Mouse (Mus musculus) CH12.LX (cell line): ENCODE measurements at regions not wholly inside any gene's neighbourhood (a gene's known extent, or its start where the extent isn't known, plus 50 kb on each side); places are given as distances from the start of the nearest gene placed in this dataset.

Experiments
- DNase-seq: peaks from one replicate; pipeline ENCODE4 v3.0.0-alpha.2; 2013; ENCODE audit errors: extremely low read depth
- H3K27ac ChIP-seq: 2 replicates; pipeline ENCODE4 v1.5.1; 2012; ENCODE audit warnings: low read depth, mild to moderate bottlenecking, control low read depth, moderate library complexity; ENCODE audit not compliant: insufficient read depth
- H3K27me3 ChIP-seq: replicated peaks from 2 replicates; pipeline ENCODE3; 2012; ENCODE audit warnings: inconsistent platforms
- H3K36me3 ChIP-seq, 2 experiments: replicated peaks in 1 of 2; 2 replicates each; pipeline versions ENCODE3 to v1.6.1; 2012; ENCODE audit warnings: inconsistent platforms in 1 of 2, low read length in 1 of 2, mild to moderate bottlenecking in 1 of 2, mixed read lengths in 1 of 2, moderate library complexity in 1 of 2; ENCODE audit not compliant: control insufficient read depth in 1 of 2, insufficient read depth in 1 of 2
- H3K4me1 ChIP-seq, 2 experiments: 2 replicates each; pipeline ENCODE4 v1.6.1; 2012; ENCODE audit warnings: inconsistent platforms in 1 of 2, moderate library complexity in 1 of 2; ENCODE audit not compliant: insufficient read depth in 2 of 2, control insufficient read depth in 1 of 2
- H3K4me2 ChIP-seq: 2 replicates; pipeline ENCODE4 v1.6.1; 2012; ENCODE audit warnings: low read depth, mild to moderate bottlenecking, control low read depth; ENCODE audit not compliant: poor library complexity, insufficient read depth, severe bottlenecking
- H3K4me3 ChIP-seq, 3 experiments: fragments of 150-350 bp in 1 of 3; sonication (generic) in 1 of 3; replicated peaks in 1 of 3; 2 replicates each; pipeline versions ENCODE3 to v1.5.1; 2011 to 2012; ENCODE audit warnings: low read depth in 2 of 3, low read length in 2 of 3, mild to moderate bottlenecking in 2 of 3, moderate library complexity in 2 of 3, control low read depth in 1 of 3, improper control_type of control experiment in 1 of 3, inconsistent platforms in 1 of 3, mixed read lengths in 1 of 3; ENCODE audit not compliant: poor library complexity in 1 of 3
- H3K79me2 ChIP-seq: replicated peaks from 2 replicates; pipeline ENCODE4 v1.6.1; 2012; ENCODE audit warnings: mild to moderate bottlenecking, moderate library complexity; ENCODE audit not compliant: control insufficient read depth, poor library complexity, insufficient read depth, severe bottlenecking; ENCODE audit errors: extremely low read depth
- H3K9ac ChIP-seq: 2 replicates; pipeline ENCODE4 v1.6.1; 2012; ENCODE audit warnings: low read depth, mild to moderate bottlenecking, control low read depth, moderate library complexity; ENCODE audit not compliant: insufficient read depth
- H3K9me3 ChIP-seq: replicated peaks from 2 replicates; pipeline ENCODE3; 2012; ENCODE audit warnings: low read length, inconsistent platforms, mixed read lengths
- BHLHE40 ChIP-seq: IDR thresholded peaks from 2 replicates; pipeline ENCODE4 v1.6.1; 2011; ENCODE audit warnings: mild to moderate bottlenecking, low read depth, low read length, improper control_type of control experiment
- CHD1 ChIP-seq: IDR thresholded peaks from 2 replicates; pipeline ENCODE4 v1.6.1; 2012; ENCODE audit warnings: low read depth, low read length, improper control_type of control experiment, inconsistent platforms
- ELF1 ChIP-seq: IDR thresholded peaks from 2 replicates; pipeline ENCODE4 v1.6.1; 2014; ENCODE audit warnings: low read depth, mild to moderate bottlenecking, inconsistent platforms, low read length, improper control_type of control experiment
- EP300 ChIP-seq: IDR thresholded peaks from 2 replicates; pipeline ENCODE4 v1.6.1; 2011; ENCODE audit warnings: low read length, improper control_type of control experiment
- ETS1 ChIP-seq: conservative IDR thresholded peaks from 2 replicates; pipeline ENCODE4 v1.6.1; 2012; ENCODE audit warnings: low read depth, mild to moderate bottlenecking, inconsistent platforms, low read length, improper control_type of control experiment, moderate library complexity
- GABPA ChIP-seq: IDR thresholded peaks from 2 replicates; pipeline ENCODE4 v1.6.1; 2012; ENCODE audit warnings: low read depth, low read length, improper control_type of control experiment, inconsistent platforms; ENCODE audit not compliant: insufficient replicate concordance
- HCFC1 ChIP-seq: IDR thresholded peaks from 2 replicates; pipeline ENCODE4 v1.6.1; 2012; ENCODE audit warnings: low read depth, mild to moderate bottlenecking, inconsistent platforms, low read length, improper control_type of control experiment
- IRF4 ChIP-seq: IDR thresholded peaks from 2 replicates; pipeline ENCODE4 v1.6.1; 2014; ENCODE audit warnings: low read depth, mild to moderate bottlenecking, inconsistent platforms, low read length, improper control_type of control experiment
- MAFK ChIP-seq: IDR thresholded peaks from 2 replicates; pipeline ENCODE4 v1.6.1; 2011; ENCODE audit warnings: low read length, improper control_type of control experiment; ENCODE audit not compliant: insufficient replicate concordance
- MAX ChIP-seq: IDR thresholded peaks from 2 replicates; pipeline ENCODE4 v1.6.1; 2011; ENCODE audit warnings: low read length, improper control_type of control experiment
- MAZ ChIP-seq: IDR thresholded peaks from 2 replicates; pipeline ENCODE4 v1.6.1; 2012; ENCODE audit warnings: low read depth, mild to moderate bottlenecking, inconsistent platforms, low read length, improper control_type of control experiment, moderate library complexity
- MEF2A ChIP-seq: IDR thresholded peaks from 2 replicates; pipeline ENCODE4 v1.6.1; 2014; ENCODE audit warnings: low read depth, mild to moderate bottlenecking, inconsistent platforms, low read length, improper control_type of control experiment, borderline replicate concordance
- MYC ChIP-seq: IDR thresholded peaks from 2 replicates; pipeline ENCODE4 v1.6.1; 2011; ENCODE audit warnings: low read depth, mild to moderate bottlenecking, improper control_type of control experiment, low read length
- NELFE ChIP-seq: IDR thresholded peaks from 2 replicates; pipeline ENCODE4 v1.6.1; 2011; ENCODE audit warnings: low read depth, low read length, improper control_type of control experiment
- POLR2A ChIP-seq: IDR thresholded peaks from 2 replicates; pipeline ENCODE4 v1.6.1; 2011; ENCODE audit warnings: low read depth, mild to moderate bottlenecking, improper control_type of control experiment, low read length
- POLR2AphosphoS2 ChIP-seq: IDR thresholded peaks from 2 replicates; pipeline ENCODE4 v1.6.1; 2011; ENCODE audit warnings: low read depth, low read length, improper control_type of control experiment
- RAD21 ChIP-seq: IDR thresholded peaks from 2 replicates; pipeline ENCODE4 v1.6.1; 2011; ENCODE audit warnings: low read depth, mild to moderate bottlenecking, low read length, improper control_type of control experiment, moderate library complexity
- RCOR1 ChIP-seq: conservative IDR thresholded peaks from 2 replicates; pipeline ENCODE4 v1.6.1; 2012; ENCODE audit warnings: low read depth, mild to moderate bottlenecking, inconsistent platforms, low read length, improper control_type of control experiment
- SIN3A ChIP-seq: IDR thresholded peaks from 2 replicates; pipeline ENCODE4 v1.6.1; 2012; ENCODE audit warnings: low read length, improper control_type of control experiment, inconsistent platforms
- SMC3 ChIP-seq: IDR thresholded peaks from 2 replicates; pipeline ENCODE4 v1.6.1; 2011; ENCODE audit warnings: low read depth, low read length, improper control_type of control experiment
- UBTF ChIP-seq: IDR thresholded peaks from 2 replicates; pipeline ENCODE4 v1.6.1; 2012; ENCODE audit warnings: low read depth, mild to moderate bottlenecking, inconsistent platforms, low read length, improper control_type of control experiment, moderate library complexity
- USF2 ChIP-seq: conservative IDR thresholded peaks from 2 replicates; pipeline ENCODE4 v1.6.1; 2011; ENCODE audit warnings: low read depth, low read length, improper control_type of control experiment
- ZC3H11A ChIP-seq: IDR thresholded peaks from 2 replicates; pipeline ENCODE4 v1.6.1; 2012; ENCODE audit warnings: low read depth, mild to moderate bottlenecking, inconsistent platforms, low read length, improper control_type of control experiment
- ZMIZ1 ChIP-seq: IDR thresholded peaks from 2 replicates; pipeline ENCODE4 v1.6.1; 2012; ENCODE audit warnings: low read depth, mild to moderate bottlenecking, inconsistent platforms, low read length, improper control_type of control experiment
- dilution Hi-C: fragments of 300-500 bp; cut with MboI; formaldehyde crosslinking; loops from 2 replicates; pipeline ENCODE4 v1.14.3; 2020; ENCODE audit warnings: low sequenced_read_pairs; ENCODE audit not compliant: extremely low pct_unique_long_range_greater_than_20kb, extremely low pct_ligation_motif_present
- in situ Hi-C: fragments of 300-500 bp; cut with MboI; formaldehyde crosslinking; loops from 3 replicates; pipeline ENCODE4 v1.14.3; 2019; ENCODE audit warnings: low sequenced_read_pairs, low pct_ligation_motif_present, low pct_unique_long_range_greater_than_20kb, mixed read lengths

DNA sequence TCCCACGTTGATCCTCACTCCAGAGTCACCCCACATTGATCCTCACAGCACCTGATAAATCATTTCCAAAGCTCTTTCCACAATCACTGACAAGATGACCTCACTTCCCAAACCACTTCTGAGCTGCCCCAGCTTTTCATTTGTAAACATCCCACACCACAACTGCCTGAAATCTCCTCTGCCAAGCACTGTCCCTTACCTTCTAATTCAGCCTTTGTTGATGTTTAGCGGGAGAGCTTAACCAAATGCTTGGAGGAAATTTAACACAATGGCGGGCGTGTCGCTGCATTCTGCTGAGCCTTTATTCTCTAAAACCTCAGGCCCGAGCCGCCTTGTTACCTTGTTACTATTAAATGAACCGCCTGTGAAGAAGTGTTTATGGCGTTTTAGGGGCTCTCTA, 445.9 kb downstream of the Ttll7 start:
- dilution Hi-C loops = no loop called here
- H3K27ac ChIP-seq = no peak overlapping the region
- H3K9me3 ChIP-seq = no peaks in the 10 kb centered on the region
- TF ChIP-seq MAFK (no peak), SIN3A (no peak), BHLHE40 (no peak), MEF2A (no peak), CHD1 (no peak), IRF4 (no peak), HCFC1 (no peak), EP300 (no peak), POLR2AphosphoS2 (no peak), MYC (no peak), POLR2A (no peak), SMC3 (no peak), ZC3H11A (no peak), GABPA (no peak), UBTF (no peak), ETS1 (no peak), MAZ (no peak), ELF1 (no peak), USF2 (no peak), MAX (no peak)
- no peak overlapping the region for H3K4me3 ChIP-seq
- H3K4me1 ChIP-seq = no peaks in the 10 kb centered on the region
- in situ Hi-C loops = no loop called here
- no peak overlapping the region for H3K4me2 ChIP-seq
- H3K79me2 ChIP-seq = no peaks in the 10 kb centered on the region
- DNase-seq = no peak
- no peaks in the 10 kb centered on the region for H3K27me3 ChIP-seq
- H3K36me3 ChIP-seq = no peaks in the 10 kb centered on the region
- no peak overlapping the region for H3K9ac ChIP-seq

DNA sequence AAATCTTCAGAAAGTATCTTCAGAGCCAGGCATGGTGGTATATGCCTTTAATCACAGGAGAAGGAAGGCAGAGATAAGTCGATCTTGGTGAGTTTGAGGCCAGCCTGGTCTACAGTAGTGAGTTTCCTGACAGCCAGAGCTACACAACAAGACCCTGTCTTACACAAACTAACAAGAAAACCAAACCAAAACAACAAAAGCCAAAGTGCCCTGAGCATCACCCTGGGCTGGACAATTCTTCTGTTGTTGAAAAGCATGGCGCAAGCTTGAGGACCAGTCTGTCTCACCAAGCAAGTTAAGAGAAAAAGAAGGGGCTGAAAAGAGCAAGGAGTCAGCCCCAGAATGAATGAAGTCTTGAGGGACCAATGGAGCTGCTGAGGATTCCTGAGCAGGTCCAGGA, 473.4 kb downstream of the Ttll7 start:
- no peaks in the 10 kb centered on the region for H3K79me2 ChIP-seq
- H3K4me1 ChIP-seq = no peaks in the 10 kb centered on the region
- dilution Hi-C loops = no loop called here
- no peak overlapping the region for H3K4me2 ChIP-seq
- no peaks in the 10 kb centered on the region for H3K9me3 ChIP-seq
- no peak overlapping the region for H3K9ac ChIP-seq
- H3K36me3 ChIP-seq = no peaks in the 10 kb centered on the region
- no peak overlapping the region for H3K27ac ChIP-seq
- no peak for DNase-seq
- no peak overlapping the region for H3K4me3 ChIP-seq
- TF ChIP-seq RCOR1 (no peak), NELFE (no peak), RAD21 (no peak), ZMIZ1 (no peak), HCFC1 (no peak), SIN3A (no peak), USF2 (no peak), CHD1 (no peak), ELF1 (no peak), MAFK (no peak)
- TF ChIP-seq, all 38 proteins: peak for 0
- in situ Hi-C loops = no loop called here
- H3K27me3 ChIP-seq = no peaks in the 10 kb centered on the region
